Mouse (Mus musculus) hindbrain, embryonic 15.5 days (tissue): ENCODE measurements at regions not wholly inside any gene's neighbourhood (a gene's known extent, or its start where the extent isn't known, plus 50 kb on each side); places are given as distances from the start of the nearest gene placed in this dataset.

Source experiments
- ATAC-seq: fragments of 200-750 bp; cut with Nextera tagmentation; 2 replicates; pipeline ENCODE4 v1.8.0; 2017; ENCODE audit warnings: low read depth, moderate number of reproducible peaks, moderate TSS enrichment; ENCODE audit not compliant: low FRiP score
- H3K27ac ChIP-seq: fragments of 300-500 bp; sonication (generic); replicated peaks from 2 replicates; pipeline ENCODE4 v1.5.1; 2015; ENCODE audit warnings: mild to moderate bottlenecking, inconsistent platforms
- H3K27me3 ChIP-seq: fragments of 300-500 bp; sonication (generic); 2 replicates; pipeline ENCODE4 v1.6.1; 2015; ENCODE audit warnings: control low read depth, inconsistent platforms
- H3K36me3 ChIP-seq: fragments of 300-500 bp; sonication (generic); 2 replicates; pipeline ENCODE4 v1.6.1; 2015; ENCODE audit warnings: control low read depth, inconsistent platforms
- H3K4me1 ChIP-seq: fragments of 300-500 bp; sonication (generic); replicated peaks from 2 replicates; pipeline ENCODE4 v1.6.1; 2015; ENCODE audit warnings: control low read depth, inconsistent platforms
- H3K4me2 ChIP-seq: fragments of 300-500 bp; sonication (generic); 2 replicates; pipeline ENCODE4 v1.6.1; 2015; ENCODE audit warnings: moderate library complexity, mild to moderate bottlenecking, inconsistent platforms
- H3K4me3 ChIP-seq: fragments of 300-500 bp; sonication (generic); 2 replicates; pipeline ENCODE4 v1.5.1; 2015; ENCODE audit warnings: mild to moderate bottlenecking, inconsistent platforms
- H3K9ac ChIP-seq: fragments of 300-500 bp; sonication (generic); 2 replicates; pipeline ENCODE4 v1.6.1; 2015; ENCODE audit warnings: inconsistent platforms
- H3K9me3 ChIP-seq: fragments of 300-500 bp; sonication (generic); 2 replicates; pipeline ENCODE4 v1.6.1; 2016; ENCODE audit warnings: control low read depth, inconsistent platforms
- WGBS: fragments of 180-500 bp; shearing (Covaris S2); methylation state at CpG from one replicate; pipeline ENCODE4 v1.1.7; 2015; 5-methylcytosine and 5-hydroxymethylcytosine counted together

GRCm38 (mm10) chr15:60195070-60195469 lies 178.7 kb upstream of the 4933412E24Rik start:
- Histone ChIP-seq H3K4me1 (no peaks in the 10 kb centered on the region), H3K4me2 (no peak overlapping the region), H3K27ac (no peak overlapping the region), H3K27me3 (no peaks in the 10 kb centered on the region), H3K4me3 (no peak overlapping the region), H3K36me3 (no peaks in the 10 kb centered on the region), H3K9ac (no peak overlapping the region), H3K9me3 (no peaks in the 10 kb centered on the region)
- no peak for ATAC-seq

- no peaks in the 10 kb centered on the region for H3K27me3 ChIP-seq
- no peaks in the 10 kb centered on the region for H3K4me1 ChIP-seq
- H3K9me3 ChIP-seq, result no peaks in the 10 kb centered on the region
- H3K4me2 ChIP-seq, result no peak overlapping the region
- ATAC-seq, result no peak
- H3K9ac ChIP-seq, result no peak overlapping the region
- 84% methylated on average over 3 of the region's 3 CpGs for WGBS
- no peak overlapping the region for H3K4me3 ChIP-seq
- H3K36me3 ChIP-seq, result no peaks in the 10 kb centered on the region
- H3K27ac ChIP-seq, result no peak overlapping the region
Observed at GRCm38 (mm10) chr15:60193157-60193556, 176.7 kb upstream of the 4933412E24Rik start.

GRCm38 (mm10) chr15:60187002-60187715 lies 170.7 kb upstream of the 4933412E24Rik start:
- no peak overlapping the region for H3K4me2 ChIP-seq
- no peaks in the 10 kb centered on the region for H3K9me3 ChIP-seq
- H3K36me3 ChIP-seq, result no peaks in the 10 kb centered on the region
- no peaks in the 10 kb centered on the region for H3K27me3 ChIP-seq
- H3K27ac ChIP-seq, result no peak overlapping the region
- no peak for ATAC-seq
- H3K9ac ChIP-seq, result no peak overlapping the region
- H3K4me3 ChIP-seq, result no peak overlapping the region
- H3K4me1 ChIP-seq, result no peaks in the 10 kb centered on the region
- 65% methylated on average over 5 of the region's 5 CpGs for WGBS

- Histone ChIP-seq H3K9ac (no peak overlapping the region), H3K4me3 (no peak overlapping the region), H3K4me1 (no peaks in the 10 kb centered on the region), H3K36me3 (no peaks in the 10 kb centered on the region), H3K9me3 (no peaks in the 10 kb centered on the region), H3K27ac (no peak overlapping the region), H3K4me2 (no peak overlapping the region), H3K27me3 (no peaks in the 10 kb centered on the region)
- no peak for ATAC-seq
- 90% methylated on average over 6 of the region's 6 CpGs for WGBS
Observed at GRCm38 (mm10) chr15:60141554-60142070, 125.2 kb upstream of the 4933412E24Rik start.

GRCm38 (mm10) chr15:60136671-60137070 lies 120.3 kb upstream of the 4933412E24Rik start:
- 87% methylated on average over 2 of the region's 2 CpGs for WGBS
- no peaks in the 10 kb centered on the region for H3K36me3 ChIP-seq
- H3K4me2 ChIP-seq, result no peak overlapping the region
- no peaks in the 10 kb centered on the region for H3K4me1 ChIP-seq
- no peak overlapping the region for H3K27ac ChIP-seq
- no peak for ATAC-seq
- no peak overlapping the region for H3K4me3 ChIP-seq
- H3K9ac ChIP-seq, result no peak overlapping the region
- no peaks in the 10 kb centered on the region for H3K9me3 ChIP-seq
- H3K27me3 ChIP-seq, result no peaks in the 10 kb centered on the region

GRCm38 (mm10) chr15:60134515-60134914 lies 118.1 kb upstream of the 4933412E24Rik start:
- Histone ChIP-seq H3K4me3 (no peak overlapping the region), H3K4me2 (no peak overlapping the region), H3K9me3 (no peaks in the 10 kb centered on the region), H3K9ac (no peak overlapping the region), H3K36me3 (no peaks in the 10 kb centered on the region), H3K27ac (no peak overlapping the region), H3K27me3 (no peaks in the 10 kb centered on the region), H3K4me1 (no peaks in the 10 kb centered on the region)
- WGBS, result 43% methylated on average over 1 of the region's 1 CpGs
- ATAC-seq, result no peak

- H3K9me3 ChIP-seq, result no peaks in the 10 kb centered on the region
- no peak overlapping the region for H3K4me2 ChIP-seq
- WGBS, result 89% methylated on average over 3 of the region's 3 CpGs
- H3K4me3 ChIP-seq, result no peak overlapping the region
- no peak overlapping the region for H3K9ac ChIP-seq
- no peaks in the 10 kb centered on the region for H3K36me3 ChIP-seq
- no peaks in the 10 kb centered on the region for H3K27me3 ChIP-seq
- H3K4me1 ChIP-seq, result no peaks in the 10 kb centered on the region
- H3K27ac ChIP-seq, result no peak overlapping the region
- ATAC-seq, result no peak
Observed at GRCm38 (mm10) chr15:60132701-60133100, 116.3 kb upstream of the 4933412E24Rik start.

- H3K9ac ChIP-seq, result no peak overlapping the region
- no peak overlapping the region for H3K4me2 ChIP-seq
- H3K9me3 ChIP-seq, result no peaks in the 10 kb centered on the region
- no peak overlapping the region for H3K27ac ChIP-seq
- 88% methylated on average over 3 of the region's 3 CpGs for WGBS
- no peak overlapping the region for H3K4me3 ChIP-seq
- H3K27me3 ChIP-seq, result no peaks in the 10 kb centered on the region
- ATAC-seq, result no peak
- no peaks in the 10 kb centered on the region for H3K36me3 ChIP-seq
- no peaks in the 10 kb centered on the region for H3K4me1 ChIP-seq
Observed at GRCm38 (mm10) chr15:60124461-60124860, 108.0 kb upstream of the 4933412E24Rik start.

GRCm38 (mm10) chr15:60119926-60120325 lies 103.5 kb upstream of the 4933412E24Rik start:
- Histone ChIP-seq H3K27me3 (no peaks in the 10 kb centered on the region), H3K4me2 (no peak overlapping the region), H3K27ac (no peak overlapping the region), H3K9ac (no peak overlapping the region), H3K9me3 (no peaks in the 10 kb centered on the region), H3K4me1 (no peaks in the 10 kb centered on the region), H3K4me3 (no peak overlapping the region), H3K36me3 (no peaks in the 10 kb centered on the region)
- no peak for ATAC-seq
- WGBS, result 82% methylated on average over 1 of the region's 1 CpGs

GRCm38 (mm10) chr15:60111885-60112284 lies 95.5 kb upstream of the 4933412E24Rik start:
- H3K27ac ChIP-seq, result no peak overlapping the region
- no peak overlapping the region for H3K4me3 ChIP-seq
- no peaks in the 10 kb centered on the region for H3K27me3 ChIP-seq
- 90% methylated on average over 3 of the region's 3 CpGs for WGBS
- H3K36me3 ChIP-seq, result no peaks in the 10 kb centered on the region
- ATAC-seq, result no peak
- H3K9me3 ChIP-seq, result no peaks in the 10 kb centered on the region
- no peak overlapping the region for H3K9ac ChIP-seq
- H3K4me2 ChIP-seq, result no peak overlapping the region
- H3K4me1 ChIP-seq, result no peaks in the 10 kb centered on the region

- 83% methylated on average over 4 of the region's 4 CpGs for WGBS
- Histone ChIP-seq H3K27me3 (no peaks in the 10 kb centered on the region), H3K4me2 (no peak overlapping the region), H3K36me3 (no peaks in the 10 kb centered on the region), H3K9me3 (no peaks in the 10 kb centered on the region), H3K9ac (no peak overlapping the region), H3K4me3 (no peak overlapping the region), H3K4me1 (no peaks in the 10 kb centered on the region), H3K27ac (no peak overlapping the region)
- ATAC-seq, result no peak
Observed at GRCm38 (mm10) chr15:60111046-60111445, 94.6 kb upstream of the 4933412E24Rik start.

GRCm38 (mm10) chr15:60104126-60104525 lies 87.7 kb upstream of the 4933412E24Rik start:
- no peaks in the 10 kb centered on the region for H3K4me1 ChIP-seq
- H3K36me3 ChIP-seq, result no peaks in the 10 kb centered on the region
- no peak overlapping the region for H3K27ac ChIP-seq
- no peak for ATAC-seq
- 79% methylated on average over 2 of the region's 2 CpGs for WGBS
- H3K27me3 ChIP-seq, result no peaks in the 10 kb centered on the region
- H3K4me2 ChIP-seq, result no peak overlapping the region
- no peak overlapping the region for H3K9ac ChIP-seq
- H3K4me3 ChIP-seq, result no peak overlapping the region
- H3K9me3 ChIP-seq, result no peaks in the 10 kb centered on the region
